Mouse (Mus musculus) limb, embryonic 11.5 days (tissue): ENCODE measurements around the gene Rere. TPM values are rescaled to one million over a fixed set of nuclear protein-coding genes. Genes with fewer than 3 reads are reported as not detected.

Experiments
- ATAC-seq: fragments of 200-750 bp; cut with Nextera tagmentation; 2 replicates; pipeline ENCODE4 v1.8.0; 2017; ENCODE audit warnings: low read depth; ENCODE audit not compliant: insufficient number of reproducible peaks, low FRiP score, low TSS enrichment
- DNase-seq: peaks from one replicate; pipeline ENCODE4 v3.0.0-alpha.2; 2015; ENCODE audit warnings: low spot score
- H3K27ac ChIP-seq: fragments of 300-500 bp; sonication (generic); replicated peaks from 2 replicates; pipeline ENCODE4 v1.5.1; 2014; ENCODE audit warnings: low read depth, mild to moderate bottlenecking, low read length
- H3K27me3 ChIP-seq: fragments of 300-500 bp; sonication (generic); 2 replicates; pipeline ENCODE4 v1.6.1; 2014; ENCODE audit warnings: mild to moderate bottlenecking, low read length, mixed read lengths; ENCODE audit not compliant: control insufficient read depth, insufficient read depth
- H3K36me3 ChIP-seq: fragments of 300-500 bp; sonication (generic); 2 replicates; pipeline ENCODE4 v1.6.1; 2014; ENCODE audit warnings: mild to moderate bottlenecking, low read length, moderate library complexity, mixed read lengths; ENCODE audit not compliant: control insufficient read depth, insufficient read depth
- H3K4me1 ChIP-seq: fragments of 300-500 bp; sonication (generic); 2 replicates; pipeline ENCODE4 v1.6.1; 2014; ENCODE audit warnings: low read length, mixed read lengths; ENCODE audit not compliant: control insufficient read depth, insufficient read depth
- H3K4me2 ChIP-seq: fragments of 300-500 bp; sonication (generic); 2 replicates; pipeline ENCODE4 v1.6.1; 2014; ENCODE audit warnings: low read depth, mild to moderate bottlenecking, moderate library complexity; ENCODE audit not compliant: severe bottlenecking
- H3K4me3 ChIP-seq: fragments of 300-500 bp; sonication (generic); 2 replicates; pipeline ENCODE4 v1.5.1; 2014; ENCODE audit warnings: low read depth, low read length
- H3K9ac ChIP-seq: fragments of 300-500 bp; sonication (generic); 2 replicates; pipeline ENCODE4 v1.6.1; 2014; ENCODE audit warnings: mild to moderate bottlenecking, low read length
- H3K9me3 ChIP-seq: fragments of 300-500 bp; sonication (generic); 2 replicates; pipeline ENCODE4 v1.6.1; 2016; ENCODE audit warnings: low read length; ENCODE audit not compliant: control insufficient read depth
- WGBS: fragments of 180-500 bp; shearing (Covaris S2); extraction: QIAGEN DNeasy Blood & Tissue Kit; methylation state at CpG from one replicate; pipeline ENCODE4 v1.1.7; 2014; 5-methylcytosine and 5-hydroxymethylcytosine counted together
- polyA plus RNA-seq: library from polyadenylated mRNA; unstranded; fragments of >200 nt; fragmentation: Nextera tagmentation; extraction: Ambion mirVana; gene quantifications from 2 replicates; pipeline ENCODE4 v1.2.1, GENCODE M21; 2014

Gene Rere
- polyA plus RNA-seq, 1 experiment from 2014 or later, result 37.9 TPM

DNA sequence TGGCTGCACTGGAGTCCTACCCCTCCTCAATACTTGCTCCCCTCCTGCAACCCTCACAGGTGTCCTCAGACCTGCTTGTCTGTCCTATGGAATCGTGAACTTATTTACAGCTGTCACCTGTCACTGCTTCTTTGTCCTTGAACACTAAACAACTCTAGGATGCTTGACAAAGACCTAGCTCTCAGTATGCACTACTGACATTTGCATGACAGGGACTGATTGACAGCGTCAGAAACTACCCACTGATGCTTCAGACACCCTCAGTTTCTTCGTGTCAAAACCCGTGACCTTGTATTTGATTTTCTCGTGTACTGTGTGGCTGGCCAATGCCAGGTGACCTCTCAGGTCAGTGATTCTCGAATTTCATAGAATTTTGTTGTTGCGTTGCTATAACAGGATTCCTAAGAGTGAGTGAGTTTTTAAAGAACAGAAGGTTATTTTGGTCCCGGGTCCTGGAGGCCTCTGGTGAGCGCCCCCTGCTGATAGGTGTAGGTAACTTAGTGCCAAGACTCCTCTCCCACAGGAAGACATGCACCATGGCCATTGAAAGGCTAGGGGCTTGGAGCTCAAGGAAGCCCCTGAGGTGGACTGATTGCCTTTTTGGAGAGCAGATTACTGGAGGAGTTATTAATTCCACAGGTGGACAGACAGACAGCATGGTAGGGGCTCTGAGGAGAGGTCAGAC lies 378.6 kb downstream of the Rere start:
- Histone ChIP-seq H3K36me3 (no peaks in the 10 kb centered on the region), H3K27me3 (no peaks in the 10 kb centered on the region), H3K4me3 (no peak overlapping the region), H3K27ac (no peak overlapping the region), H3K9ac (no peak overlapping the region), H3K9me3 (no peaks in the 10 kb centered on the region), H3K4me1 (peaks cover 20% of the 10 kb centered on the region), H3K4me2 (no peak overlapping the region)
- WGBS, result 76% methylated on average over 9 of the region's 9 CpGs
- ATAC-seq (no peak), DNase-seq (no peak)

DNA sequence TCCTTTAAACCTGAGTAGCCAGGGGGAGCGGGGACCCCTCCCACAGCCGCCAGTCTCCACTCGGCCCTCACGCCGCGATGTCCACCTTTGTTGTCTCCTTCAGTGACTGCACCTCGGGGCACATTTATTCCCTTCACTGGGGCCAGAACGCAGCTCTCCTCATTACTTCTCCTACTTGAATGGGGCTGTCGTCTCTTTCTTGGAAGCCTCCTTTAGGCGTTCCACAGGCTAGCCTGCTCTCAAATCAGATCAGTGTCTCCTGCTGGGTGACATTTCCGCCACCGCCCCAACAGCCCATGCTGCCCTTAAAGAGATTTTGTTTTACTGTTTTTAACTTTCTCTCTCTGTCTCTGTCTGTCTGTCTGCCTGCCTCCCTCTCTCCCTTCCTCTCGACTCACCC lies 380.4 kb downstream of the Rere start:
- H3K27me3 ChIP-seq, result no peaks in the 10 kb centered on the region
- H3K9ac ChIP-seq, result peak overlapping the region; percentile 35
- no peak for DNase-seq
- peak overlapping the region; percentile 45 for H3K4me2 ChIP-seq
- ATAC-seq, result no peak
- peaks cover 23% of the 10 kb centered on the region for H3K4me1 ChIP-seq
- H3K4me3 ChIP-seq, result peak overlapping the region; percentile 12; the same call in 1 of the 2 replicates
- no peaks in the 10 kb centered on the region for H3K9me3 ChIP-seq
- no peaks in the 10 kb centered on the region for H3K36me3 ChIP-seq
- 5% methylated on average over 13 of the region's 13 CpGs for WGBS
- peak overlapping the region; percentile 21; the same call in 1 of the 2 replicates for H3K27ac ChIP-seq

DNA sequence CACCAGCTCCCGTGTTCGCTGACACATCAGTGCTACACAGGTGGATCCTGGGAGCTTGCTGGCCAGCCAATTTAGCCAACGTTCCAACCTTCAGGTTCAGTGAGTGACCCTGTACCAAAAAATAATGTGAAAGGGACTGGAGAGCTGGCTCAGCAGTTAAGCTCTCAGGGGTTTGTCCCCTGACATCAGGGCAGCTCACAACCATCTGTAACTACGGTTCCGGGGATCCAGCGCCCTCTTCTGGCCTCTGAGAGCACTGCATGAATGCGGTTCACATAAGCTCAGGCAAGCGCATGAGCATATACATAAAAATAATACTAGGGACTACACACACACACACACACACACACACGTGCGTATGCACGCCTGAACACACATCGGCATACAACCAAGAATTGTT lies 381.7 kb downstream of the Rere start:
- Histone ChIP-seq H3K36me3 (no peaks in the 10 kb centered on the region), H3K9me3 (no peaks in the 10 kb centered on the region), H3K4me3 (no peak overlapping the region), H3K4me1 (peaks cover 23% of the 10 kb centered on the region), H3K4me2 (no peak overlapping the region), H3K27me3 (no peaks in the 10 kb centered on the region), H3K27ac (no peak overlapping the region), H3K9ac (no peak overlapping the region)
- DNase-seq (peak; percentile 74), ATAC-seq (no peak)
- 63% methylated on average over 12 of the region's 12 CpGs for WGBS

DNA sequence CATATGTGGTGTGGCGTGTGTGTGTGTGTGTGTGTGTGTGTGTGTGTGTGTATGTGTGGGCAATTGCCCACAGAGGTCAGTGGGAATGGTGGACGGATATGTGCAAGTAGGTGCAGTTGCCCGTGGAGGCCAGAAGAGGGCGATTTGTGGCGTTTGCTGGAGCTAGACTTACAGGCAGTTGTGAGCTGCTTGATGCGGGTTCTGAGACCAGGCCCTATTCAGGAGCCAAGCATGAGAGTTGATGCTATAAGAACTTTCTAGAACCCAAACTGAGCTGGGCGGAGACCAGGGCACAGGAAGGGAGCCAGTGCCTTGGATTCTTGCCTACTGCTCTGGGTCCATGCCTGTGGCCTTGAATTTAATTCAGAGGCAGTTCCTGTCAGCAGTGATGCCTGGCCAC lies 383.3 kb downstream of the Rere start:
- H3K4me1 ChIP-seq, result peaks cover 23% of the 10 kb centered on the region
- H3K4me2 ChIP-seq, result no peak overlapping the region
- H3K9me3 ChIP-seq, result no peaks in the 10 kb centered on the region
- no peak overlapping the region for H3K27ac ChIP-seq
- no peak overlapping the region for H3K9ac ChIP-seq
- ATAC-seq (no peak), DNase-seq (no peak)
- H3K27me3 ChIP-seq, result no peaks in the 10 kb centered on the region
- WGBS, result 83% methylated on average over 7 of the region's 7 CpGs
- no peak overlapping the region for H3K4me3 ChIP-seq
- H3K36me3 ChIP-seq, result no peaks in the 10 kb centered on the region

DNA sequence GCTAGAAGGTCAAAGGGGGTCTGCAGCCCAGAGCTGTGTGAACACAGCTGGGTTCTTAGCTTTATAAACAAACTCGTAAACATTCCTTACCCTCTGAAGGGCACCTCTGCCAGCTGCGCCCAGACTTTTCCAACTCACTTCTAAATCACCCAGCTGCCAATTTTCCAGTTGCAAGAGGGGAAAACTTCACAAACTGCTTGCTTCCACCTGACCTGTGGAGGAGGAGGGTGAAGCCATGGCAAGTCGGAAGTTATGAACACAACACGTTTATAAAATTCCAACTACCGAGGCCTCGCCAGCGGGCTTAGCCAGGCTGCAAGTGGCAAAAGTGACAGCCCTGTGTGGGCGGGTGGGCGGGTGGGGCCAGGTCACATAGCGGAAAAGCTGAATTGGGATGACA lies 384.4 kb downstream of the Rere start:
- no peaks in the 10 kb centered on the region for H3K27me3 ChIP-seq
- WGBS, result 76% methylated on average over 10 of the region's 10 CpGs
- H3K9me3 ChIP-seq, result no peaks in the 10 kb centered on the region
- DNase-seq (no peak), ATAC-seq (no peak)
- H3K36me3 ChIP-seq, result no peaks in the 10 kb centered on the region
- H3K9ac ChIP-seq, result no peak overlapping the region
- peaks cover 17% of the 10 kb centered on the region for H3K4me1 ChIP-seq
- H3K4me2 ChIP-seq, result no peak overlapping the region
- no peak overlapping the region for H3K4me3 ChIP-seq
- H3K27ac ChIP-seq, result no peak overlapping the region

Other genes with a start within 250 kb of the Rere start
- gene Gpr157, start 194.3 kb upstream of the Rere start, polyA plus RNA-seq, result 0.29 and 0.47 TPM in 2 replicates
- 1.1 and 1.8 TPM in 2 replicates for gene Slc2a5, start 162.4 kb upstream of the Rere start, polyA plus RNA-seq
- not detected in 2 replicates for gene Slc2a7, start 132.7 kb upstream of the Rere start, polyA plus RNA-seq
- gene Car6, start 80.3 kb upstream of the Rere start, polyA plus RNA-seq, result 0.09 and 0.34 TPM in 2 replicates
- gene Eno1, start 44.9 kb upstream of the Rere start, polyA plus RNA-seq, result 2,196 and 2,311 TPM in 2 replicates